Mouse (Mus musculus): ENCODE measurements around the gene Chrne. TPM values are rescaled to one million over a fixed set of nuclear protein-coding genes. Genes with fewer than 3 reads are reported as not detected.

Gene Chrne
- polyA plus RNA-seq, 1 experiment = not detected

GRCm38 (mm10) chr11:70595638-70596037 lies 23.4 kb downstream of the Chrne start:
- no peak overlapping the region for H3K27ac ChIP-seq (ENCODE audit: control insufficient read depth, insufficient read depth, low read depth, low read length, poor library complexity)
- WGBS = 25% methylated on average over 2 of the region's 2 CpGs
- TF ChIP-seq CTCF (IDR thresholded peaks at IDR 0.05; ENCODE audit: control insufficient read depth, insufficient read depth, low read length) (no peak), POLR2A (IDR thresholded peaks at IDR 0.05; ENCODE audit: borderline replicate concordance, control insufficient read depth, low read depth, low read length) (no peak)
- no peak overlapping the region for H3K4me3 ChIP-seq (replicated peaks; ENCODE audit: control insufficient read depth, low read depth, low read length)
- peaks cover 4% of the 10 kb centered on the region for H3K4me1 ChIP-seq (ENCODE audit: control insufficient read depth, insufficient read depth, low read length)

GRCm38 (mm10) chr11:70594253-70594989 lies 24.6 kb downstream of the Chrne start:
- H3K4me3 ChIP-seq (replicated peaks; ENCODE audit: control insufficient read depth, low read depth, low read length) = no peak overlapping the region
- H3K4me1 ChIP-seq (ENCODE audit: control insufficient read depth, insufficient read depth, low read length) = peaks cover 4% of the 10 kb centered on the region
- 57% methylated on average over 15 of the region's 15 CpGs for WGBS
- TF ChIP-seq POLR2A (IDR thresholded peaks at IDR 0.05; ENCODE audit: borderline replicate concordance, control insufficient read depth, low read depth, low read length) (no peak), CTCF (IDR thresholded peaks at IDR 0.05; ENCODE audit: control insufficient read depth, insufficient read depth, low read length) (no peak)
- H3K27ac ChIP-seq (ENCODE audit: control insufficient read depth, insufficient read depth, low read depth, low read length, poor library complexity) = no peak overlapping the region

- no peak overlapping the region for H3K4me3 ChIP-seq (replicated peaks; ENCODE audit: control insufficient read depth, low read depth, low read length)
- WGBS = 49% methylated on average over 1 of the region's 1 CpGs
- TF ChIP-seq POLR2A (IDR thresholded peaks at IDR 0.05; ENCODE audit: borderline replicate concordance, control insufficient read depth, low read depth, low read length) (no peak), CTCF (IDR thresholded peaks at IDR 0.05; ENCODE audit: control insufficient read depth, insufficient read depth, low read length) (no peak)
- H3K4me1 ChIP-seq (ENCODE audit: control insufficient read depth, insufficient read depth, low read length) = peaks cover 8% of the 10 kb centered on the region
- H3K27ac ChIP-seq (ENCODE audit: control insufficient read depth, insufficient read depth, low read depth, low read length, poor library complexity) = no peak overlapping the region
Measured at GRCm38 (mm10) chr11:70591733-70592132, 27.3 kb downstream of the Chrne start.

GRCm38 (mm10) chr11:70586954-70587353 lies 32.1 kb downstream of the Chrne start:
- Histone ChIP-seq H3K4me1 (ENCODE audit: control insufficient read depth, insufficient read depth, low read length) (peaks cover 10% of the 10 kb centered on the region), H3K27ac (ENCODE audit: control insufficient read depth, insufficient read depth, low read depth, low read length, poor library complexity) (peak overlapping the region; percentile 51; the same call in 1 of the 2 replicates), H3K4me3 (replicated peaks; ENCODE audit: control insufficient read depth, low read depth, low read length) (no peak overlapping the region)
- 36% methylated on average over 5 of the region's 5 CpGs for WGBS
- no peak for TF ChIP-seq CTCF (IDR thresholded peaks at IDR 0.05; ENCODE audit: control insufficient read depth, insufficient read depth, low read length)
- TF ChIP-seq POLR2A (IDR thresholded peaks at IDR 0.05; ENCODE audit: borderline replicate concordance, control insufficient read depth, low read depth, low read length) = no peak

- Histone ChIP-seq H3K27ac (ENCODE audit: control insufficient read depth, insufficient read depth, low read depth, low read length, poor library complexity) (no peak overlapping the region), H3K4me1 (ENCODE audit: control insufficient read depth, insufficient read depth, low read length) (peaks cover 10% of the 10 kb centered on the region), H3K4me3 (replicated peaks; ENCODE audit: control insufficient read depth, low read depth, low read length) (no peak overlapping the region)
- TF ChIP-seq CTCF (IDR thresholded peaks at IDR 0.05; ENCODE audit: control insufficient read depth, insufficient read depth, low read length) (no peak), POLR2A (IDR thresholded peaks at IDR 0.05; ENCODE audit: borderline replicate concordance, control insufficient read depth, low read depth, low read length) (no peak)
- 57% methylated on average over 3 of the region's 3 CpGs for WGBS
Measured at GRCm38 (mm10) chr11:70586261-70586660, 32.8 kb downstream of the Chrne start.

- TF ChIP-seq CTCF (IDR thresholded peaks at IDR 0.05; ENCODE audit: control insufficient read depth, insufficient read depth, low read length) (no peak), POLR2A (IDR thresholded peaks at IDR 0.05; ENCODE audit: borderline replicate concordance, control insufficient read depth, low read depth, low read length) (no peak)
- peaks cover 10% of the 10 kb centered on the region for H3K4me1 ChIP-seq (ENCODE audit: control insufficient read depth, insufficient read depth, low read length)
- no peak overlapping the region for H3K4me3 ChIP-seq (replicated peaks; ENCODE audit: control insufficient read depth, low read depth, low read length)
- 50% methylated on average over 7 of the region's 7 CpGs for WGBS
- H3K27ac ChIP-seq (ENCODE audit: control insufficient read depth, insufficient read depth, low read depth, low read length, poor library complexity) = no peak overlapping the region
Measured at GRCm38 (mm10) chr11:70585457-70585856, 33.6 kb downstream of the Chrne start.

GRCm38 (mm10) chr11:70583775-70584174 lies 35.2 kb downstream of the Chrne start:
- no peak overlapping the region for H3K4me3 ChIP-seq (replicated peaks; ENCODE audit: control insufficient read depth, low read depth, low read length)
- WGBS = 89% methylated on average over 7 of the region's 7 CpGs
- no peak overlapping the region for H3K27ac ChIP-seq (ENCODE audit: control insufficient read depth, insufficient read depth, low read depth, low read length, poor library complexity)
- no peak for TF ChIP-seq POLR2A (IDR thresholded peaks at IDR 0.05; ENCODE audit: borderline replicate concordance, control insufficient read depth, low read depth, low read length)
- no peak for TF ChIP-seq CTCF (IDR thresholded peaks at IDR 0.05; ENCODE audit: control insufficient read depth, insufficient read depth, low read length)
- H3K4me1 ChIP-seq (ENCODE audit: control insufficient read depth, insufficient read depth, low read length) = peaks cover 13% of the 10 kb centered on the region

GRCm38 (mm10) chr11:70583022-70583714 lies 35.8 kb downstream of the Chrne start:
- no peak overlapping the region for H3K4me3 ChIP-seq (replicated peaks; ENCODE audit: control insufficient read depth, low read depth, low read length)
- H3K27ac ChIP-seq (ENCODE audit: control insufficient read depth, insufficient read depth, low read depth, low read length, poor library complexity) = no peak overlapping the region
- WGBS = 16% methylated on average over 6 of the region's 6 CpGs
- TF ChIP-seq POLR2A (IDR thresholded peaks at IDR 0.05; ENCODE audit: borderline replicate concordance, control insufficient read depth, low read depth, low read length) (no peak), CTCF (IDR thresholded peaks at IDR 0.05; ENCODE audit: control insufficient read depth, insufficient read depth, low read length) (no peak)
- peaks cover 12% of the 10 kb centered on the region for H3K4me1 ChIP-seq (ENCODE audit: control insufficient read depth, insufficient read depth, low read length)
